Mouse (Mus musculus): ENCODE data around the gene Strada.

DNA sequence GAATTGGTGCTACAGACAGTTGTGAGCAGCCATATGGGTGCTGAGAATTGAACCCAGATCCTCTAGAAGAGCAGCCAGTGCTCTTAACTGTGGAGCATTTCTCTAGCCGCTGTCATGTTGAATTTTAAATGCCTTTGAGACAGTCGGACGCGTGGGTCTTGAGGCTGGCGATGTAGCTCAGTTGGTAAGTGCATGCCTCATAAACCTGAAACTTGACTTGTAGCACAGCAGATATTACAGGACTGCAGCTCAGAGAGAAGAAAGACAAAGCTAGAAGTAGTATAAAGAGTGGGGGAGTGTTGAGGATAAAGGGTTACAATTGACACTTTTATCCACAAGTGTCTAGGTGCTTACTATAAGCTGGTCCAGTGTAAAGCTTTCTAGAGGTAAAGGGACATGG is 69.5 kb downstream of the Strada start:
- TF ChIP-seq CTCF (IDR thresholded peaks at IDR 0.05; ENCODE audit: low read depth): no peak
- TF ChIP-seq EP300 (IDR thresholded peaks at IDR 0.05; ENCODE audit: low read depth): no peak
